Mouse (Mus musculus): Measurements from ENCODE around the gene Nyap2.

The Nyap2 gene

GRCm38 (mm10) chr1:81076831-81077664, at the start of gene Nyap2:
Nyap2 (plus strand) TSS chr1:81076950.
- no peak for DNase-seq

GRCm38 (mm10) chr1:81042907-81043868, 33.6 kb upstream of the Nyap2 start:
- no peak for DNase-seq

DNA sequence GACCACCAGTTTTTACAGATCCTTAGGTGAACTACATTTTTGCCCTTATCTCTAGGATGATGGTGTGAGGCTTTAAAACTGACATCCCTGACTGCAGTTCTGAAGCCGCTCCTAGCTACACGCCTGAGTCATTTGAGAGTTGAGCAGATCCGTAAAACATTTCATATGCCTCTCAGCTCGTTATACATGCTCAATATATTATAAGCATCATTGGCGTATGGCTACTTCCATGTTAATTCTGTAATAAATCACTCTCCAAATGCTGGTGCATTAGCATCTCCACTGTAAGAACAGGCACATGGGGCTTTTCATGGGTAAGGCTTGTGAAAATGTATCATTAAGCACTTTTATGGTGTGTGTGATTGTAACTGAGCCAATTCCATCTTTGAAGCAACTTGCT, 18.4 kb upstream of the Nyap2 start:
- DNase-seq: no peak

GRCm38 (mm10) chr1:81058835-81059234, 17.9 kb upstream of the Nyap2 start:
- DNase-seq: no peak

- no peak for DNase-seq
Observed at GRCm38 (mm10) chr1:81062811-81063210, 13.9 kb upstream of the Nyap2 start.

DNA sequence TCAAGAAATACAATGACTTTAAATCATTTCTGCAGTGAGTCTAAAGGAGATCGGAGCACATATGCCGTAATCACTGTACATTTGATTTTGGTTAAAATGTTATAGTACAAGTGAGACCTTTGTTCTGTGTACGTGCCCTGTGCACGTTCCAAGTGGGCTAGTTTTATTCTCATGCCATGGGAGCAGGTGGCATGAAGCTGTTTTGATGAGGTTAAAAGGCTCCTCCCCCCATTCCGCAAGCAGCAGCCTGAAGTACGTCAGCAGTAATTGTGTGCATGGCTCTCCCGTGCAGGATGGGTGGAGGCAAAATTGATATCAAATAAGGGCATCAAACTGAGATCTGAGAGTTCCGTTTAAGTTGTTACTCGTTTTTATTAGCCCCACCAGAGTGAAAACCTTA, 491 bp upstream of the Nyap2 start:
- DNase-seq: no peak

- DNase-seq: no peak
Observed at GRCm38 (mm10) chr1:81077665-81078314, 1.0 kb downstream of the Nyap2 start.

- no peak for DNase-seq
Observed at GRCm38 (mm10) chr1:81087485-81087884, 10.7 kb downstream of the Nyap2 start.

DNA sequence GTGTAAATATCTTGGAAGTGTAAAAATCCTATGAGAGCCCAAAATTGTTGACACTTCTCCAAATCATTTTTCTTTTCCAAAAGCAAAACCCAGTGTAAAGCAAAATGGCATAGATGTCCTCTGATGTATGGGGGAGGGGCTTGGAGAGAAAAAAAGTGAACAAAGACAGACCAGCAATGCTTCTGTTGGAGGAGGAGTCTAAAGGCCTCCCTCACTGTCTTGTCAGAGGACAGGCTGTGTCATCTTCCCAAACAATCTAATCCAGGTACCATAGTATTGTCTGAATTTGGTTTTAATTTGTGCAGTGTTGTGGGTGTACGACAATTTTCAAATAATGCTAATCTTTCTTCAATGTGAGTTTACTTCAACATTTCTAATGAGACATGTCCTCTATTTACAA, 13.7 kb downstream of the Nyap2 start:
- DNase-seq: no peak

- DNase-seq: no peak
Observed at GRCm38 (mm10) chr1:81090979-81091378, 14.2 kb downstream of the Nyap2 start.

GRCm38 (mm10) chr1:81092056-81092455, 15.3 kb downstream of the Nyap2 start:
- DNase-seq: no peak

- DNase-seq: no peak
Observed at GRCm38 (mm10) chr1:81092886-81093285, 16.1 kb downstream of the Nyap2 start.

DNA sequence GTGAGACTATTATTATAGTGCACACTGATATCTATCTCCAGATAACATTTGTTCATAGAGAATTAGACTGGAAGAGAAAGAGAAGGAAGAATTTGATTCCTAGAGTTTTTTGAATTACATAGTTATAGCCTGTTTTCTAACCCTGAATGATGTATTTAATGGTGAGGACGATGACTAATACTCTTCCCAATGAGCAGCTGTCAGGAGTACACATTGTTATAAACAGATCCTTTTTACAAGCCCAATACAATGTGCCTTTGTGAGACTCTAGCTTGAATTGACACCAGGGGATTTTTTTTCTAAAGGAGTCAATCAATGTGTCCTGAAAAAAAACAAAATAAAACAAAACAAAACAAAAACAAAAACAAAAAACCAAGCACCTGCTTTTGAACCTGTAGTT, 22.2 kb downstream of the Nyap2 start:
- DNase-seq: no peak

- no peak for DNase-seq
Observed at GRCm38 (mm10) chr1:81101749-81102148, 25.0 kb downstream of the Nyap2 start.

- DNase-seq: no peak
Observed at GRCm38 (mm10) chr1:81119732-81120131, 43.0 kb downstream of the Nyap2 start.

DNA sequence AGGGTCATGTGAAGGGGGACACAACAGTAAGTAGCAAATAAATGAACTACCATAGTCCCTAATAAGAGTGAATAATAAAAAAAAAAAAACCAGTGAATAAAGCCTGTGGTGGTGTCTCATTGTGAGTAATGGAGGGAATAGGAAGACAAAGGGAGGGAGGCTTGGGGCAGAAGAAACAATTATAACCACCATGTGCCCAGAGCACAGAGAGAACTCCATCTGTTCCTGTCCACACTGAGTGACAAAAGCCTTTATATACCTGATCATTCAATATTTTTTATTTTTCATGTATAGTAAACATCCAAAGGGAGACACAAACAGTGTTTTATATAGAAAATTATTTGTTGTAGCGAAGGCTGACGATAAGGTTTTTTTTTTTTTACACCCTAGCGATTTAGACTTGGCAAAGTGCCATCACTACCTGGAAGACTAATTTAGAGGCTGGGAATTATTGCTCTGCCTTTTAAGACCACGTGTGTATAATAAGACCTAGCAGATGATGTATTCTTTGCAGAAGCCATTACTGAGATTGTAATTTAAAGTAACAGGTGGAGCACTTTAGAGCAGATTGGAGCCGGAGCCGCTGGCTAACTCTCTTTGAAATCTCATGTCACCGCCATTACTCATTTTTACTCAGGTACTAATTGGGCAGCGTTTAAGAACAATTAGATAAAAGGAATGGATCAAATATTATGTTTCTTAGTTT, 55.4 kb downstream of the Nyap2 start:
- no peak for DNase-seq

- DNase-seq: no peak
Observed at GRCm38 (mm10) chr1:81143855-81144254, 67.1 kb downstream of the Nyap2 start.

DNA sequence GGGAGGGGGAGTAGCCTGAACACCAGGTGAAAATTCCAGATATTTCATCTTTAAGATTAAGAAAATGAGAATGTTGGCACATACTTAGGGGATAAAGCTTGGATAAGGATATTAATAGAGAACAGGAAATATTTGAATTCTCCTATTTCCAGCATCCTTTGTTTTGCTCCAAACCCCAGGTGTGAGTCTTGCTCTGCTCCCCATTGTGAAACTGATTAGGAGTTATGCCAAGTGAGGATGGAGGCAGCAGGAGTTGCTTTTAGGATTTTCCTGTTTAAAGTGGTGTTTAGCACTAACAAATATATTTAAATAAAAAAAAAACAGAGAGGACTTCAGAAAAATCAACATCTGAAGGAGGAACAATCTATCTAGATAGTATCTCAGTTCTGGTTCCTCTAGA, 68.8 kb downstream of the Nyap2 start:
- no peak for DNase-seq

DNA sequence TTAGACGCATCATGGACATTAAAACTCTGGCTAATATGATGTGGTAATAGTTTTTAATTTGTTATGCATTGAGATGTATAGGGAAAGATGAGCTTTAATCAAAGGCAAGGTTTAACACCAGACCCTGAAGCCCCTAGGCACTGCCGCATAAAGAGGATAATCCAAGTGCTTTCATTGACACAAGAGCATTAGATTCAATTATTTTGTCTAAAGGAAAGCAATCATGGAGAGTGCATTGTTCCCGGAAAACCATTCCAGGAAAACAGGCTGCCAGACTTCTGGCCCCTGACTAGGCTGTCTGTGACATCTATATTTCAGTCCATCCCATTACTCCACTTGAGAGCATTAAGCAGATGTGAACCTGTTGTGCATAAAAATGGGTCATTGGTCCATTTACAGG, 92.5 kb downstream of the Nyap2 start:
- no peak for DNase-seq

DNA sequence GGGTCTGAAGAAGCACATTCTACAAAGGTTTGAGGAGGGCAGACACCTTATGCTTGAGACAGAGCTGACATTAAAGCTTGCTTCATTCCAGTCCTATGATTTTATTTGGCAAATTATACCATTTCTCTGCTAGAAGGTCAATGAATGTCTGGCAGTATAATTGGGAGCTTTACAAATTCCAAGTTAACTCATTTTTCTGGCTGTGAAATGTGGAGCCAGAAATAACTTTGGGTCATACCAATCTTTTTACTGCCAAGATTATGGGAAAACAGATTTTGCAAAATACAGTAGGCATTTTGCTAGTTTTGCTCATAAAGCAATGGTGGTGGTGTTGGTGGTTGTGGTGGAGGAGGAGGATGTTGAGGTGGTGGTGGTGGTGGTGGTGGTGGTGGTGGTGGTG, 96.0 kb downstream of the Nyap2 start:
- no peak for DNase-seq

DNA sequence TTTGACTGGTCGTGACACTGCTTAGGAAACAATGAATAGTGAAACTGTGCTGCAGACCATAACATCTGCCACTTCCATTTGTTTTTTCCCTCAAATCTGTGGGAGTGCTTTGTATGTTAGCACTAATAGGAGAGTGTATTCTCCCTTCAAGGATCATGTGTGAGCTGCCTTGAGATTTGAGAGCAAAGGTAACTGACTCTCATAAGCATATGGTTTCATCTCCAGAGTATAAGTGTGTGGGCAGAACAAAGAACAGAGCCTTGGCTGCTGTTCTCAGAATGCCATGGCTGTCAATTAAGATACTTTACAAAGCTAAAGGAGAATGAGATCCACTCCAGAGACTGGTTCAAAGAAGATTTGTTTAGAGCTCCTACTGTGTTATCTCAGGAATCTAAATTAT, 96.6 kb downstream of the Nyap2 start:
- no peak for DNase-seq

DNA sequence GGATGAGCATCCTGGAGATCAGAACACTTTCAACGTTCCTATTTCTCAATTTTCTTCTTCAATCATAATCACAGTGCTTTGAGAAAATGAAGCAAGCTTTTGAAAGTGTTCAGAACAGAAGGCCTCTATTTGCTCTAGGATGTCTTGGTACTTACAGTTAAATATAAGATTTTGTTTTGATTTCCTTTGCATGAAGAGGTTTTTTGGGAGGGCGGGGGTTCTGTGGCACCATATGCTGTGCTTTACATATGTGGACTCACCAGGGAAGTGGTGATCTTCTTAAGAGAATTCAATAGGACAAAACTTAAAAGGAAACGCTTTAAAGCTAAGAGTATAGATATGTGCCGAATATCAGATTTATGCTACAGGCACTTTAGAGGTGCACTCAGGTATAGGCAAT, 103.0 kb downstream of the Nyap2 start:
- DNase-seq: no peak

DNA sequence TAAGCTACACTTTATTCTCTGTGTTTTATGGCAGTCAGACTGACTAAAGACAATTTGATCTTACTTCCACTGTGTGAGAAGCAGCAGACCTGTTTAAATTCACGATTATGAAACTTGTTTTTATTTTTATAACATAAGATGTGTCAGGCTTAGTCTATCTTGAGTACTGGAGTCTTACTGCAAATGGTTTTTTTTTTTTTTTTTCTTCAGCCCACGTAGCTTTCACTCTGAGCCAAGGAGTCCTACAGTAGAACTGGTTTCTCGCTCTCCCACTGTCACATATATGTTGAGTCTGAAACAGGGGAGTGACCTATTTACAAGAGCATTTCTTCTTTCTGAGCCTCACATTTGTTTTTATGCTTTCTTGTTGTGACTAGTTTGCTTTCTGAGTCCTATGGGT, 103.9 kb downstream of the Nyap2 start:
- DNase-seq: no peak
